Mouse (Mus musculus) thymus, postnatal 10 days (tissue): ENCODE results near the gene Spx.
A peak's percentile ranks its signal among the peaks of the same experiment; 100 is the strongest.

Experiments used
- DNase-seq, 2 experiments: peaks; one replicate each; pipeline ENCODE4 v3.0.0; 2021; ENCODE audit warnings: low spot score in 2 of 2

Gene Spx

GRCm38 (mm10) chr6:142429072-142429471 is 15.8 kb downstream of the Spx start:
- no peak for DNase-seq

GRCm38 (mm10) chr6:142451381-142451780 is 38.1 kb downstream of the Spx start:
- DNase-seq = no peak

- peak; percentile 34 to 42 for DNase-seq
Measured at GRCm38 (mm10) chr6:142453311-142453710, 40.1 kb downstream of the Spx start.

GRCm38 (mm10) chr6:142455314-142455996 is 42.2 kb downstream of the Spx start:
- no peak for DNase-seq

GRCm38 (mm10) chr6:142458010-142458409 is 44.8 kb downstream of the Spx start:
- DNase-seq = no peak

GRCm38 (mm10) chr6:142459017-142459678 is 45.9 kb downstream of the Spx start:
- DNase-seq = no peak

- no peak for DNase-seq
Measured at GRCm38 (mm10) chr6:142462194-142462593, 49.0 kb downstream of the Spx start.
